Mouse (Mus musculus) megakaryocyte, embryonic 14.5 days (primary cell): ENCODE measurements around the gene Il18bp.

Experiments used
- FLI1 ChIP-seq: IDR thresholded peaks from 2 replicates; pipeline ENCODE4 v1.6.1; 2012; ENCODE audit warnings: low read length, inconsistent platforms, mixed read lengths
- GATA1 ChIP-seq: IDR thresholded peaks from 3 replicates; pipeline ENCODE4 v1.6.1; 2012; ENCODE audit warnings: mixed read lengths, low read length, inconsistent platforms, borderline replicate concordance

- no peak for TF ChIP-seq GATA1
- no peak for TF ChIP-seq FLI1
Observed at GRCm38 (mm10) chr7:101982735-101983134, 35.8 kb downstream of the Il18bp start.
